Mouse (Mus musculus) bone marrow, adult 2 months (tissue): ENCODE measurements at regions not wholly inside any gene's neighbourhood (a gene's known extent, or its start where the extent isn't known, plus 50 kb on each side); places are given as distances from the start of the nearest gene placed in this dataset.
A peak's percentile ranks its signal among the peaks of the same experiment; 100 is the strongest.

Source experiments
- H3K27ac ChIP-seq: fragments of 200-500 bp; 2 replicates; pipeline ENCODE4 v1.5.1; 2012; ENCODE audit warnings: low read depth, mild to moderate bottlenecking, control low read depth, inconsistent platforms, low read length; ENCODE audit not compliant: control insufficient read depth, poor library complexity, insufficient read depth
- H3K4me1 ChIP-seq: fragments of 200-500 bp; 2 replicates; pipeline ENCODE4 v1.6.1; 2011; ENCODE audit warnings: low read length; ENCODE audit not compliant: control insufficient read depth, insufficient read depth
- H3K4me3 ChIP-seq: fragments of 200-500 bp; replicated peaks from 2 replicates; pipeline ENCODE3; 2011; ENCODE audit warnings: mild to moderate bottlenecking, low read depth, low read length, control low read depth; ENCODE audit not compliant: control insufficient read depth
- CTCF ChIP-seq: fragments of 200-500 bp; IDR thresholded peaks from 2 replicates; pipeline ENCODE4 v1.5.1; 2011; ENCODE audit warnings: low read length, control low read depth; ENCODE audit not compliant: control insufficient read depth, insufficient read depth
- POLR2A ChIP-seq: fragments of 200-500 bp; IDR thresholded peaks from 2 replicates; pipeline ENCODE4 v1.6.1; 2011; ENCODE audit warnings: low read depth, mild to moderate bottlenecking, control low read depth, low read length, borderline replicate concordance; ENCODE audit not compliant: control insufficient read depth
- WGBS: fragments of 180-500 bp; shearing (Covaris S2); methylation state at CpG from one replicate; pipeline ENCODE4 v1.1.7; 2018; 5-methylcytosine and 5-hydroxymethylcytosine counted together

- Histone ChIP-seq H3K4me1 (no peaks in the 10 kb centered on the region), H3K27ac (no peak overlapping the region), H3K4me3 (no peak overlapping the region)
- TF ChIP-seq POLR2A: no peak
- TF ChIP-seq CTCF: peak; percentile 10; the same call in 1 of the 2 replicates
- 85% methylated on average over 15 of the region's 15 CpGs for WGBS
Measured at GRCm38 (mm10) chr1:151066379-151067128, 73.3 kb upstream of the Hmcn1 start.

- H3K27ac ChIP-seq: no peak overlapping the region; the same call in 1 of the 2 replicates
- H3K4me3 ChIP-seq: peak overlapping the region; percentile 79
- 6% methylated on average over 16 of the region's 16 CpGs for WGBS
- H3K4me1 ChIP-seq: peaks cover 3% of the 10 kb centered on the region; the same call in 1 of the 2 replicates
- TF ChIP-seq POLR2A: no peak
- no peak for TF ChIP-seq CTCF
Measured at GRCm38 (mm10) chr1:151074508-151075314, 81.5 kb upstream of the Hmcn1 start.

- H3K27ac ChIP-seq: no peak overlapping the region
- no peak overlapping the region for H3K4me3 ChIP-seq
- H3K4me1 ChIP-seq: peaks cover 5% of the 10 kb centered on the region; the same call in 1 of the 2 replicates
- TF ChIP-seq POLR2A: no peak
- TF ChIP-seq CTCF: no peak
- 64% methylated on average over 6 of the region's 6 CpGs for WGBS
Measured at GRCm38 (mm10) chr1:151075541-151075940, 82.3 kb upstream of the Hmcn1 start.

- 30% methylated on average over 16 of the region's 16 CpGs for WGBS
- no peak overlapping the region for H3K27ac ChIP-seq
- TF ChIP-seq POLR2A: no peak
- TF ChIP-seq CTCF: peak; percentile 92
- H3K4me3 ChIP-seq: no peak overlapping the region
- peaks cover 5% of the 10 kb centered on the region; the same call in 1 of the 2 replicates for H3K4me1 ChIP-seq
Measured at GRCm38 (mm10) chr1:151078909-151079522, 85.8 kb upstream of the Hmcn1 start.

- no peak overlapping the region for H3K4me3 ChIP-seq
Measured at GRCm38 (mm10) chr1:151079614-151080360, 86.6 kb upstream of the Hmcn1 start.

GRCm38 (mm10) chr1:151080510-151080980 lies 87.3 kb upstream of the Hmcn1 start:
- WGBS: 24% methylated on average over 9 of the region's 9 CpGs
- no peak for TF ChIP-seq POLR2A
- TF ChIP-seq CTCF: no peak
- no peak overlapping the region for H3K4me3 ChIP-seq
- H3K4me1 ChIP-seq: peaks cover 2% of the 10 kb centered on the region; the same call in 1 of the 2 replicates
- peak overlapping the region; percentile 57 for H3K27ac ChIP-seq

More at GRCm38 (mm10) chr1:151079614-151080360, 86.6 kb upstream of the Hmcn1 start:
- peaks cover 4% of the 10 kb centered on the region; the same call in 1 of the 2 replicates for H3K4me1 ChIP-seq
- TF ChIP-seq CTCF (no peak), POLR2A (no peak)
- 64% methylated on average over 15 of the region's 15 CpGs for WGBS
- peak overlapping the region; percentile 53; the same call in 1 of the 2 replicates for H3K27ac ChIP-seq

- TF ChIP-seq CTCF (no peak), POLR2A (no peak)
- Histone ChIP-seq H3K4me1 (peaks cover 2% of the 10 kb centered on the region; the same call in 1 of the 2 replicates), H3K4me3 (no peak overlapping the region), H3K27ac (no peak overlapping the region)
- 88% methylated on average over 5 of the region's 5 CpGs for WGBS
Measured at GRCm38 (mm10) chr1:151082510-151083033, 89.3 kb upstream of the Hmcn1 start.
